Mouse (Mus musculus): ENCODE data around the gene Rhoa.

- TF ChIP-seq CTCF (conservative IDR thresholded peaks at IDR 0.05; ENCODE audit: low read length) (no peak), POU5F1 (IDR thresholded peaks at IDR 0.05; ENCODE audit: borderline replicate concordance, low read length) (no peak), NANOG (IDR thresholded peaks at IDR 0.05; ENCODE audit: borderline replicate concordance, low read length) (no peak)
Observed at GRCm38 (mm10) chr9:108378234-108378633, 72.3 kb downstream of the Rhoa start.
